Mouse (Mus musculus) midbrain, embryonic 14.5 days (tissue): ENCODE measurements around the gene Myadml2. TPM values are rescaled to one million over a fixed set of nuclear protein-coding genes. Genes with fewer than 3 reads are reported as not detected.

Experiments
- ATAC-seq: fragments of 200-750 bp; cut with Nextera tagmentation; 2 replicates; pipeline ENCODE4 v1.8.0; 2017; ENCODE audit warnings: moderate number of reproducible peaks, moderate library complexity; ENCODE audit not compliant: low FRiP score, low TSS enrichment
- DNase-seq: peaks from one replicate; pipeline ENCODE4 v3.0.0-alpha.2; 2015
- H3K27ac ChIP-seq: fragments of 300-500 bp; sonication (generic); replicated peaks from 2 replicates; pipeline ENCODE4 v1.5.1; 2014; ENCODE audit warnings: mild to moderate bottlenecking, low read depth, low read length, moderate library complexity
- H3K27me3 ChIP-seq: fragments of 300-500 bp; sonication (generic); 2 replicates; pipeline ENCODE4 v1.6.1; 2014; ENCODE audit warnings: low read length, control low read depth, mixed read lengths; ENCODE audit not compliant: control insufficient read depth, insufficient read depth
- H3K36me3 ChIP-seq: fragments of 300-500 bp; sonication (generic); 2 replicates; pipeline ENCODE4 v1.6.1; 2014; ENCODE audit warnings: low read length, control low read depth; ENCODE audit not compliant: control insufficient read depth, insufficient read depth
- H3K4me1 ChIP-seq: fragments of 300-500 bp; sonication (generic); 2 replicates; pipeline ENCODE4 v1.6.1; 2014; ENCODE audit warnings: mild to moderate bottlenecking, antibody characterized with exemption, low read length, control low read depth; ENCODE audit not compliant: control insufficient read depth, insufficient read depth
- H3K4me2 ChIP-seq: fragments of 300-500 bp; sonication (generic); 2 replicates; pipeline ENCODE4 v1.6.1; 2014; ENCODE audit warnings: mild to moderate bottlenecking, low read length, moderate library complexity
- H3K4me3 ChIP-seq: fragments of 300-500 bp; sonication (generic); replicated peaks from 2 replicates; pipeline ENCODE4 v1.5.1; 2014; ENCODE audit warnings: low read depth, low read length
- H3K9ac ChIP-seq: fragments of 300-500 bp; sonication (generic); replicated peaks from 2 replicates; pipeline ENCODE4 v1.6.1; 2014; ENCODE audit warnings: mild to moderate bottlenecking, low read length, moderate library complexity
- H3K9me3 ChIP-seq: fragments of 300-500 bp; sonication (generic); 2 replicates; pipeline ENCODE4 v1.6.1; 2016; ENCODE audit warnings: low read length, control low read depth, mixed read lengths; ENCODE audit not compliant: control insufficient read depth
- WGBS: fragments of 180-500 bp; shearing (Covaris S2); extraction: QIAGEN DNeasy Blood & Tissue Kit; methylation state at CpG from one replicate; pipeline ENCODE4 v1.1.7; 2014; 5-methylcytosine and 5-hydroxymethylcytosine counted together
- polyA plus RNA-seq: library from polyadenylated mRNA; unstranded; fragments of >200 nt; fragmentation: Nextera tagmentation; extraction: Ambion mirVana; gene quantifications from 2 replicates; pipeline ENCODE4 v1.2.1, GENCODE M21; 2014

Gene Myadml2
- polyA plus RNA-seq, 1 experiment from 2014 or later: 0.51 TPM

- peak within 1 kb of the TSS; percentile 90 for H3K27ac ChIP-seq
- ATAC-seq: peak; percentile 97
- WGBS: 1% methylated on average over 82 of the region's 83 CpGs
- peak within 1 kb of the TSS; percentile 70 for H3K4me3 ChIP-seq
- DNase-seq: peak; percentile 97
- peak within 1 kb of the TSS; percentile 78 for H3K4me2 ChIP-seq
- H3K9me3 ChIP-seq: no peaks in the 10 kb centered on the region
- peak within 1 kb of the TSS; percentile 74 for H3K9ac ChIP-seq
- peaks cover 13% of the 10 kb centered on the region for H3K36me3 ChIP-seq
- peaks cover 17% of the 10 kb centered on the region for H3K4me1 ChIP-seq
- H3K27me3 ChIP-seq: no peaks in the 10 kb centered on the region
These were observed 25.0 kb upstream of the Myadml2 start, which contains the start of gene Aspscr1 for GRCm38 (mm10) chr11:120672687-120673593. Gene Aspscr1 (plus strand): TSS chr11:120672973.

GRCm38 (mm10) chr11:120666617-120667016 is 18.7 kb upstream of the Myadml2 start:
- H3K27me3 ChIP-seq: peaks cover 15% of the 10 kb centered on the region
- no peak overlapping the region for H3K27ac ChIP-seq
- no peaks in the 10 kb centered on the region for H3K36me3 ChIP-seq
- peak; percentile 18 for DNase-seq
- no peak overlapping the region for H3K4me2 ChIP-seq
- H3K9ac ChIP-seq: 0 out of 2 replicates have a peak overlapping the region, but pooled peaks have one; percentile 20
- no peaks in the 10 kb centered on the region for H3K4me1 ChIP-seq
- no peak for ATAC-seq
- no peaks in the 10 kb centered on the region for H3K9me3 ChIP-seq
- H3K4me3 ChIP-seq: no peak overlapping the region
- WGBS: 10% methylated on average over 3 of the region's 3 CpGs

- no peak overlapping the region for H3K27ac ChIP-seq
- H3K36me3 ChIP-seq: no peaks in the 10 kb centered on the region
- no peak overlapping the region for H3K4me2 ChIP-seq
- H3K9me3 ChIP-seq: no peaks in the 10 kb centered on the region
- H3K4me3 ChIP-seq: no peak overlapping the region
- H3K27me3 ChIP-seq: peaks cover 27% of the 10 kb centered on the region
- H3K9ac ChIP-seq: no peak overlapping the region
- ATAC-seq (no peak), DNase-seq (no peak)
- WGBS: 70% methylated on average over 3 of the region's 3 CpGs
- H3K4me1 ChIP-seq: peaks cover 8% of the 10 kb centered on the region; the same call in 1 of the 2 replicates
These were observed 17.4 kb upstream of the Myadml2 start for GRCm38 (mm10) chr11:120665406-120665805.

GRCm38 (mm10) chr11:120663714-120664113 is 15.8 kb upstream of the Myadml2 start:
- Histone ChIP-seq H3K4me2 (no peak overlapping the region), H3K4me1 (peaks cover 11% of the 10 kb centered on the region; the same call in 1 of the 2 replicates), H3K4me3 (no peak overlapping the region), H3K9ac (no peak overlapping the region), H3K27ac (no peak overlapping the region), H3K9me3 (no peaks in the 10 kb centered on the region), H3K27me3 (peaks cover 44% of the 10 kb centered on the region), H3K36me3 (no peaks in the 10 kb centered on the region)
- WGBS: 48% methylated on average over 5 of the region's 5 CpGs
- ATAC-seq (no peak), DNase-seq (no peak)

- H3K4me1 ChIP-seq: peaks cover 11% of the 10 kb centered on the region; the same call in 1 of the 2 replicates
- 20% methylated on average over 6 of the region's 6 CpGs for WGBS
- H3K4me3 ChIP-seq: no peak overlapping the region
- ATAC-seq (no peak), DNase-seq (peak; percentile 6)
- no peak overlapping the region for H3K27ac ChIP-seq
- H3K36me3 ChIP-seq: no peaks in the 10 kb centered on the region
- H3K9ac ChIP-seq: no peak overlapping the region
- H3K27me3 ChIP-seq: peaks cover 50% of the 10 kb centered on the region
- H3K4me2 ChIP-seq: no peak overlapping the region
- no peaks in the 10 kb centered on the region for H3K9me3 ChIP-seq
These were observed 14.8 kb upstream of the Myadml2 start for GRCm38 (mm10) chr11:120662759-120663158.

- Histone ChIP-seq H3K36me3 (no peaks in the 10 kb centered on the region), H3K4me1 (peaks cover 11% of the 10 kb centered on the region; the same call in 1 of the 2 replicates), H3K27ac (no peak within 1 kb of the TSS), H3K4me2 (peak within 1 kb of the TSS; percentile 57), H3K9me3 (no peaks in the 10 kb centered on the region), H3K27me3 (peaks cover 50% of the 10 kb centered on the region), H3K4me3 (peak within 1 kb of the TSS; percentile 31), H3K9ac (peak within 1 kb of the TSS; percentile 34; the same call in 1 of the 2 replicates)
- DNase-seq: no peak
- WGBS: under 1% methylated on average over 35 of the region's 35 CpGs
- no peak for ATAC-seq
These were observed 13.1 kb upstream of the Myadml2 start, which contains the start of gene Notum for GRCm38 (mm10) chr11:120661076-120661460. Gene Notum (minus strand): TSS chr11:120661175.

GRCm38 (mm10) chr11:120660301-120661075 is 12.5 kb upstream of the Myadml2 start:
- Histone ChIP-seq H3K9ac (peak overlapping the region; percentile 34; the same call in 1 of the 2 replicates), H3K9me3 (no peaks in the 10 kb centered on the region)
- under 1% methylated on average over 93 of the region's 95 CpGs for WGBS

GRCm38 (mm10) chr11:120659509-120660300 is 11.7 kb upstream of the Myadml2 start:
- ATAC-seq: no peak
- Histone ChIP-seq H3K36me3 (no peaks in the 10 kb centered on the region), H3K27ac (no peak overlapping the region), H3K9ac (0 out of 2 replicates have a peak overlapping the region, but pooled peaks have one; percentile 34), H3K4me2 (peak overlapping the region; percentile 57), H3K27me3 (peaks cover 50% of the 10 kb centered on the region), H3K9me3 (no peaks in the 10 kb centered on the region), H3K4me1 (peaks cover 11% of the 10 kb centered on the region; the same call in 1 of the 2 replicates), H3K4me3 (peak overlapping the region; percentile 31)
- 2% methylated on average over 48 of the region's 50 CpGs for WGBS
- DNase-seq: peak; percentile 7

More at GRCm38 (mm10) chr11:120660301-120661075, 12.5 kb upstream of the Myadml2 start:
- no peaks in the 10 kb centered on the region for H3K36me3 ChIP-seq
- H3K4me3 ChIP-seq: peak overlapping the region; percentile 31
- peaks cover 11% of the 10 kb centered on the region; the same call in 1 of the 2 replicates for H3K4me1 ChIP-seq
- ATAC-seq (no peak), DNase-seq (peak; percentile 61)
- H3K4me2 ChIP-seq: peak overlapping the region; percentile 57
- H3K27me3 ChIP-seq: peaks cover 50% of the 10 kb centered on the region
- no peak overlapping the region for H3K27ac ChIP-seq
